Mouse (Mus musculus) small intestine, adult 2 months (tissue): ENCODE measurements around the gene Tmem38a.

Experiments used
- CTCF ChIP-seq: fragments of 200-500 bp; IDR thresholded peaks from 2 replicates; pipeline ENCODE4 v1.5.1; 2012; ENCODE audit warnings: low read depth, mild to moderate bottlenecking, control low read depth, inconsistent platforms, low read length, moderate library complexity, mixed read lengths; ENCODE audit not compliant: insufficient replicate concordance, insufficient read length; ENCODE audit errors: extremely low read depth
- POLR2A ChIP-seq: fragments of 200-500 bp; IDR thresholded peaks from 2 replicates; pipeline ENCODE4 v1.6.1; 2012; ENCODE audit warnings: low read depth, mild to moderate bottlenecking, control low read depth, inconsistent platforms, low read length, moderate library complexity

GRCm38 (mm10) chr8:72561111-72561689, 10.7 kb upstream of the Tmem38a start:
- TF ChIP-seq POLR2A (no peak), CTCF (no peak)
